Mouse (Mus musculus): ENCODE data around the gene Ralgds.

DNA sequence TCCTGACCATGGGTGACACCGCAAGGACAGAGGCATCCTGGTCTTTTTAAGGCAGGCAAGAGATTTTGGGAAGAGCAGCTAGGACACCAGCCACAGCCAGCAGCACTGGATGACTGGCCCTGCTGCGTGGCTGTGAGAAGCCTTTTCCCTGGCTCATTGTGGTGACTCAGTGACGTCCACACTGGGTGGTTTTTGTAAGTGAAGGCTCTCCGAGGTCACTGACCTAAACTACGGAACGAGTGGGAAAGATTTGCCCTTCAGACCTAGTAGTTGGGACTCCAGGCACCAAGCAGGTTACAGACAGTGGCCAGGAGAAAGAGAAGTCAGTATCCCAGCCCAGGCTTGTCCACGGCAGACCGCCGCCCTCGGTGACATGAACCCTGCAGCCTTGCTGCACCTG is 11.5 kb downstream of the Ralgds start:
- TF ChIP-seq CTCF (IDR thresholded peaks at IDR 0.05; ENCODE audit: borderline replicate concordance, insufficient read depth, low read length) (no peak), POLR2A (IDR thresholded peaks at IDR 0.05; ENCODE audit: low read depth, low read length) (no peak)
